Mouse (Mus musculus): ENCODE measurements around the gene Slc27a1. TPM values are rescaled to one million over a fixed set of nuclear protein-coding genes. Genes with fewer than 3 reads are reported as not detected.
A peak's percentile ranks its signal among the peaks of the same experiment; 100 is the strongest.

Gene Slc27a1
- total and polyA plus RNA-seq, 2 experiments from 2014 or later, result 68.5 to 178 TPM

GRCm38 (mm10) chr8:71537028-71537867, 31.4 kb upstream of the Slc27a1 start, which contains the start of gene Bst2:
Gene Bst2, minus strand, starts transcription at chr8:71537456.
- peak within 1 kb of the TSS; percentile 69 for H3K4me2 ChIP-seq (ENCODE audit: low read depth, low read length)
- DNase-seq (ENCODE audit: low spot score), result peak; percentile 93
- no peaks in the 10 kb centered on the region for H3K27me3 ChIP-seq (ENCODE audit: control insufficient read depth, insufficient read depth, low read length)
- TF ChIP-seq EP300 (IDR thresholded peaks at IDR 0.05; ENCODE audit: low read depth), result no peak; the same call in 1 of the 2 replicates
- TF ChIP-seq CTCF (IDR thresholded peaks at IDR 0.05; ENCODE audit: low read depth), result no peak
- peak within 1 kb of the TSS; percentile 77 for H3K27ac ChIP-seq (ENCODE audit: low read depth)
- H3K9me3 ChIP-seq (replicated peaks; ENCODE audit: control insufficient read depth, low read length), result no peaks in the 10 kb centered on the region
- peaks cover 10% of the 10 kb centered on the region; the same call in 1 of the 2 replicates for H3K4me1 ChIP-seq (ENCODE audit: control insufficient read depth, insufficient read depth)
- WGBS, result 3% methylated on average over 37 of the region's 37 CpGs
- peak within 1 kb of the TSS; percentile 58 for H3K4me3 ChIP-seq (ENCODE audit: low read depth, low read length)
- peak within 1 kb of the TSS; percentile 56 for H3K9ac ChIP-seq (replicated peaks; ENCODE audit: low read depth, low read length)
- peak; percentile 90 for ATAC-seq (ENCODE audit: insufficient read depth, low read depth)
- no peaks in the 10 kb centered on the region; the same call in 1 of the 2 replicates for H3K36me3 ChIP-seq (replicated peaks; ENCODE audit: control insufficient read depth, insufficient read depth, low read length)

DNA sequence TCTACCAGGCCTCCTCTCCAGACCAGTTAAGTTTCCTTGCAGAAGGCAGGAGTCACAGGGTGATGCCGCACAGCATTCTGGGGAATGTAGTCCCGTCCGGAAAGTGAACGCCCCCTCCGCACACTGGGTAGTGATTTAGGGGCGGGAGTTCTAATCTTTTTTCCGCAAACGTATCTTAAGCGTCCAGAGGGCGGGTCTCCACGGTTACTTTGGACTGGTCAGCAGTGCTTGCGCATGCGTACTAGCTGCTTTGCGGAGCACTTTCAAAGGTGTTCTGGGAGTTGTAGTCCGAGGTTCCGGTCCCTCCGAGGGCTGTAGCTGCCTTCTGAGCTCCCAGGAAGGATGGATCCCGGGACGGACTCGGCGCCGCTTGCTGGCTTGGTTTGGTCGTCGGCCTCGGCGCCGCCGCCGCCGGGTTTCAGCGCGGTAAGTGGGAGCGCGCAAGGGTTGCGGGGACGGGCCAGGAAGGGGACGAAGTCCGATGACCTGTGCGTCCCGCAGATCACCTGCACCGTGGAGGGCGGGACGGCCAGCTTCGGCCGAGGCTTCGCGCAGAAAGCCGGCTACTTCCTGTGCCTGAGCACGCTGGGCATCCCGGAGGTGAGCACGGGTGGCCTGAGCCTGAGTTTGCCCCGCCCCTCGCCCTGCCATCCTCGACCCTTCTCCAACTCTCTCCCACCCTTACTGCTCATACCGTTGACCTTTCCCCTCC, 25.9 kb upstream of the Slc27a1 start, which contains the start of gene Mvb12a:
Gene Mvb12a (plus strand): TSS at position 291 of the 712 bp plus-strand sequence.
- H3K4me3 ChIP-seq (ENCODE audit: low read depth, low read length), result peak within 1 kb of the TSS; percentile 69
- DNase-seq (ENCODE audit: low spot score), result peak; percentile 100
- H3K4me2 ChIP-seq (ENCODE audit: low read depth, low read length), result peak within 1 kb of the TSS; percentile 79
- peak; percentile 40; the same call in 1 of the 2 replicates for TF ChIP-seq EP300 (IDR thresholded peaks at IDR 0.05; ENCODE audit: low read depth)
- TF ChIP-seq CTCF (IDR thresholded peaks at IDR 0.05; ENCODE audit: low read depth), result no peak
- peak within 1 kb of the TSS; percentile 58 for H3K9ac ChIP-seq (replicated peaks; ENCODE audit: low read depth, low read length)
- WGBS, result under 1% methylated on average over 53 of the region's 55 CpGs
- H3K36me3 ChIP-seq (replicated peaks; ENCODE audit: control insufficient read depth, insufficient read depth, low read length), result peaks cover 26% of the 10 kb centered on the region
- H3K27me3 ChIP-seq (ENCODE audit: control insufficient read depth, insufficient read depth, low read length), result no peaks in the 10 kb centered on the region
- ATAC-seq (ENCODE audit: insufficient read depth, low read depth), result peak; percentile 97
- H3K9me3 ChIP-seq (replicated peaks; ENCODE audit: control insufficient read depth, low read length), result no peaks in the 10 kb centered on the region
- H3K4me1 ChIP-seq (ENCODE audit: control insufficient read depth, insufficient read depth), result peaks cover 10% of the 10 kb centered on the region; the same call in 1 of the 2 replicates
- H3K27ac ChIP-seq (ENCODE audit: low read depth), result peak within 1 kb of the TSS; percentile 21; the same call in 1 of the 2 replicates

DNA sequence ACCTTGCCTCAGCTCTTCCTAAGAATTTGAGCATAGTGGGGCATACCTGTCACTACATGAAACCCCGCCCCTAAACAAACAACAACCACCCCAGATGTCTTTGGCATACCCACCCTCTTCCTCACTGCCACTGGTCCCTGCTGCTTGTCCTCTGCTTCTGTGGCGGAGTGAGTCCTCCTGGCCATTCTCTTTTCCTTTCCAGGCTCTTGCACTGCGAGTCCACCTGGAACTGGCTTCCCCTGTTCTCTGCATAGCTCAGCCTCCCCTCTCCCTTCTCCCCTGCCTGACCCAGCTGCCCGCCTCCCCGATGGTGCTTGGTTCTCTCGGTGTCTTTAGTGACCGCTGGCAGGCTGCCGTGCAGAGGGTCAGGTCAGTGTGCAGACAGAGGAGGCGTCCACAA, 24.9 kb upstream of the Slc27a1 start:
- no peak overlapping the region; the same call in 1 of the 2 replicates for H3K9ac ChIP-seq (replicated peaks; ENCODE audit: low read depth, low read length)
- H3K27me3 ChIP-seq (ENCODE audit: control insufficient read depth, insufficient read depth, low read length), result no peaks in the 10 kb centered on the region
- H3K4me2 ChIP-seq (ENCODE audit: low read depth, low read length), result peak overlapping the region; percentile 79
- peaks cover 34% of the 10 kb centered on the region for H3K36me3 ChIP-seq (replicated peaks; ENCODE audit: control insufficient read depth, insufficient read depth, low read length)
- H3K27ac ChIP-seq (ENCODE audit: low read depth), result no peak overlapping the region
- no peak for ATAC-seq (ENCODE audit: insufficient read depth, low read depth)
- DNase-seq (ENCODE audit: low spot score), result no peak
- H3K4me3 ChIP-seq (ENCODE audit: low read depth, low read length), result peak overlapping the region; percentile 69; the same call in 1 of the 2 replicates
- no peaks in the 10 kb centered on the region for H3K9me3 ChIP-seq (replicated peaks; ENCODE audit: control insufficient read depth, low read length)
- TF ChIP-seq CTCF (IDR thresholded peaks at IDR 0.05; ENCODE audit: low read depth) (no peak), EP300 (IDR thresholded peaks at IDR 0.05; ENCODE audit: low read depth) (no peak)
- H3K4me1 ChIP-seq (ENCODE audit: control insufficient read depth, insufficient read depth), result peaks cover 6% of the 10 kb centered on the region; the same call in 1 of the 2 replicates
- WGBS, result 83% methylated on average over 9 of the region's 9 CpGs

DNA sequence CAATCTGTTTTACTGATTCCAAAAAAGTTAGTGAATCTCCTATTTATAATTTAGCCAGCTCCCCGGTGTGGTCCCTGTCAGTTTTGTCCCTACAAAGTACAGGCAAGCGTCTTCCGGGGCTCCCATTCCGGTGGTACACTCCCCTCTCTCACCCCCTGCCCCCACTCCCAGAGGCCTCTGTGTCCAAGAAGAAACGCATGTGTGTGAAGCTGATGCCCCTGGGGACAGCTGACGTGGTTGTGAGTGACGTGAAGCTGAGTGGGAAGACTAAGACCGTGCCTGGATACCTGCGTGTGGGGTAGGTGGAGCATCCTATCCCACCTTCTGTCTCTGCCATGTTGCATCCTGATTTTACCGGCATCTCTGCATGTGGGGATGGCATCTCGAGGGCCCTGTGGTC, 23.6 kb upstream of the Slc27a1 start:
- no peak overlapping the region for H3K9ac ChIP-seq (replicated peaks; ENCODE audit: low read depth, low read length)
- H3K9me3 ChIP-seq (replicated peaks; ENCODE audit: control insufficient read depth, low read length), result no peaks in the 10 kb centered on the region
- H3K27me3 ChIP-seq (ENCODE audit: control insufficient read depth, insufficient read depth, low read length), result no peaks in the 10 kb centered on the region
- no peak overlapping the region for H3K4me3 ChIP-seq (ENCODE audit: low read depth, low read length)
- H3K4me1 ChIP-seq (ENCODE audit: control insufficient read depth, insufficient read depth), result peaks cover 6% of the 10 kb centered on the region; the same call in 1 of the 2 replicates
- whole genome bisulfite sequencing, result 89% methylated on average over 11 of the region's 11 CpGs
- H3K36me3 ChIP-seq (replicated peaks; ENCODE audit: control insufficient read depth, insufficient read depth, low read length), result peaks cover 35% of the 10 kb centered on the region
- no peak overlapping the region for H3K4me2 ChIP-seq (ENCODE audit: low read depth, low read length)
- no peak overlapping the region for H3K27ac ChIP-seq (ENCODE audit: low read depth)
- DNase-seq (ENCODE audit: low spot score) (no peak), ATAC-seq (ENCODE audit: insufficient read depth, low read depth) (no peak)
- TF ChIP-seq EP300 (IDR thresholded peaks at IDR 0.05; ENCODE audit: low read depth) (no peak), CTCF (IDR thresholded peaks at IDR 0.05; ENCODE audit: low read depth) (no peak)

- ATAC-seq (ENCODE audit: insufficient read depth, low read depth) (no peak), DNase-seq (ENCODE audit: low spot score) (no peak)
- peaks cover 6% of the 10 kb centered on the region; the same call in 1 of the 2 replicates for H3K4me1 ChIP-seq (ENCODE audit: control insufficient read depth, insufficient read depth)
- H3K9me3 ChIP-seq (replicated peaks; ENCODE audit: control insufficient read depth, low read length), result no peaks in the 10 kb centered on the region
- peaks cover 35% of the 10 kb centered on the region for H3K36me3 ChIP-seq (replicated peaks; ENCODE audit: control insufficient read depth, insufficient read depth, low read length)
- H3K27me3 ChIP-seq (ENCODE audit: control insufficient read depth, insufficient read depth, low read length), result no peaks in the 10 kb centered on the region
- WGBS, result 84% methylated on average over 7 of the region's 7 CpGs
- TF ChIP-seq EP300 (IDR thresholded peaks at IDR 0.05; ENCODE audit: low read depth) (no peak), CTCF (IDR thresholded peaks at IDR 0.05; ENCODE audit: low read depth) (no peak)
- no peak overlapping the region for H3K27ac ChIP-seq (ENCODE audit: low read depth)
- no peak overlapping the region for H3K9ac ChIP-seq (replicated peaks; ENCODE audit: low read depth, low read length)
- H3K4me3 ChIP-seq (ENCODE audit: low read depth, low read length), result no peak overlapping the region
- no peak overlapping the region for H3K4me2 ChIP-seq (ENCODE audit: low read depth, low read length)
Measured at GRCm38 (mm10) chr8:71547590-71547989, 21.1 kb upstream of the Slc27a1 start.

Data from heart, postnatal 0 days (tissue).